Mouse (Mus musculus) spleen, adult 2 months (tissue): ENCODE results near the gene Plekho1. TPM values are rescaled to one million over a fixed set of nuclear protein-coding genes. Genes with fewer than 3 reads are reported as not detected.
A peak's percentile ranks its signal among the peaks of the same experiment; 100 is the strongest.
"Not testable (repeated sequence)": the region's sequence is repeated elsewhere in the genome, so short reads cannot be mapped to it uniquely, and the experiment has no call there.

Experiments
- DNase-seq, 2 experiments: peaks; one replicate each; pipeline versions ENCODE4 v3.0.0 to v3.0.0-alpha.2; 2012 to 2021; ENCODE audit warnings: low spot score in 2 of 2, low read depth in 1 of 2
- H3K27ac ChIP-seq: fragments of 200-500 bp; 2 replicates; pipeline ENCODE4 v1.5.1; 2012; ENCODE audit warnings: low read length, inconsistent platforms; ENCODE audit not compliant: insufficient read depth
- H3K27me3 ChIP-seq: fragments of 200-500 bp; 2 replicates; pipeline ENCODE4 v1.6.1; 2012; ENCODE audit warnings: mild to moderate bottlenecking, moderate library complexity, low read length, inconsistent platforms; ENCODE audit not compliant: control insufficient read depth, insufficient read depth
- H3K36me3 ChIP-seq: fragments of 200-500 bp; 2 replicates; pipeline ENCODE4 v1.6.1; 2012; ENCODE audit warnings: mild to moderate bottlenecking, low read length, inconsistent platforms; ENCODE audit not compliant: control insufficient read depth, insufficient read depth
- H3K4me1 ChIP-seq: fragments of 200-500 bp; 2 replicates; pipeline ENCODE4 v1.6.1; 2011; ENCODE audit warnings: inconsistent platforms; ENCODE audit not compliant: control insufficient read depth, insufficient read depth, insufficient read length
- H3K4me3 ChIP-seq: fragments of 200-500 bp; 2 replicates; pipeline ENCODE4 v1.5.1; 2011; ENCODE audit warnings: mild to moderate bottlenecking, inconsistent platforms; ENCODE audit not compliant: insufficient read depth, insufficient read length; ENCODE audit errors: extremely low read depth
- CTCF ChIP-seq: fragments of 200-500 bp; IDR thresholded peaks from 2 replicates; pipeline ENCODE4 v1.5.1; 2011; ENCODE audit warnings: mild to moderate bottlenecking, inconsistent platforms; ENCODE audit not compliant: insufficient read depth, insufficient read length, insufficient replicate concordance; ENCODE audit errors: extremely low read depth
- POLR2A ChIP-seq: fragments of 200-500 bp; IDR thresholded peaks from 2 replicates; pipeline ENCODE4 v1.6.1; 2011; ENCODE audit warnings: low read depth, low read length, inconsistent platforms
- WGBS: fragments of 180-500 bp; shearing (Covaris S2); methylation state at CpG from one replicate; pipeline ENCODE4 v1.1.7; 2018; 5-methylcytosine and 5-hydroxymethylcytosine counted together
- polyA plus RNA-seq: library from polyadenylated mRNA; depleted of rRNA; stranded (reverse); fragments of >200 nt; gene quantifications from 2 replicates; pipeline ENCODE4 v1.2.3, GENCODE M21; 2012

Plekho1 gene
- polyA plus RNA-seq, 1 experiment = 60.1 TPM

DNA sequence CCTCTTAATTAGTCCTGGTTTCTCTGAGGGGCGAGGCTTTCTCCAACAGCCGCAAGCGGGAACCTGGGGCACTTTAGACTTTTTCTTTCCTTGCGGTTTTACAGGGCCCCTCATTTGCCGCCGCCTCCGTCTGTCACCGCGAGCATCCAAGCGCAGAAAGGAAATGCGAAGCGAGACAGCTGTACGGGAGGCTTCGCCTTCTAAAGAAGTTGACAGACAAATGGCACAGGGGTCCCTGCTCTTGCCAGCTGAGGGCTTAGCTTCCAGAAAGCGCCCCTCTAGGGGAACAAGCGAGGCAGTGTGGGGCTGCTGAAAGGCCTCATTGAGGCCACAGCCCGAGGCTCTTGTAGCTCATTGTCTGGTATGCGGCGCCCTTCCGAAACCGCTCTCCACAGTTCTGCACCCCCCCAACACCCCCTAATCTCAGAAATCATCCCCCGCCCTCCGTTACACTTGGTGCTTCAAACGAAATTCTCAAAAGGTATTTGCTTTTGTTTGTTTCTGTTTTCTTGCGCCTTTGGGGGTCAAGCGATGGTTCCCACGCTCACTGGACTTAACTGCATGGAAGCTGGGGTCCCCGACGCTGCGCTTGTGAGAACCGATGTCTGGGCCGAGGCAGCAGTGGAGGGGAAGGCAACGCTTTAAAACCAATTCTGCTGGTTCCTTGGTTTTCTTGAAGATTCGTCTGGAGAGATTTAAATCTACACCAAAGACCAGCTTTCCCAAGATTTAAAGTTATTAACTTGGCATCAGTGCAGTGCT lies 22.7 kb downstream of the Plekho1 start:
- H3K36me3 ChIP-seq = no peaks in the 10 kb centered on the region
- TF ChIP-seq POLR2A = peak; percentile 58; the same call in 1 of the 2 replicates
- no peak for TF ChIP-seq CTCF
- peak; percentile 79 to 82 for DNase-seq
- H3K4me3 ChIP-seq = peak overlapping the region; percentile 58
- peaks cover 32% of the 10 kb centered on the region; the same call in 1 of the 2 replicates for H3K4me1 ChIP-seq
- peak overlapping the region; percentile 99 for H3K27ac ChIP-seq
- 15% methylated on average over 34 of the region's 34 CpGs for WGBS
- H3K27me3 ChIP-seq = no peaks in the 10 kb centered on the region

DNA sequence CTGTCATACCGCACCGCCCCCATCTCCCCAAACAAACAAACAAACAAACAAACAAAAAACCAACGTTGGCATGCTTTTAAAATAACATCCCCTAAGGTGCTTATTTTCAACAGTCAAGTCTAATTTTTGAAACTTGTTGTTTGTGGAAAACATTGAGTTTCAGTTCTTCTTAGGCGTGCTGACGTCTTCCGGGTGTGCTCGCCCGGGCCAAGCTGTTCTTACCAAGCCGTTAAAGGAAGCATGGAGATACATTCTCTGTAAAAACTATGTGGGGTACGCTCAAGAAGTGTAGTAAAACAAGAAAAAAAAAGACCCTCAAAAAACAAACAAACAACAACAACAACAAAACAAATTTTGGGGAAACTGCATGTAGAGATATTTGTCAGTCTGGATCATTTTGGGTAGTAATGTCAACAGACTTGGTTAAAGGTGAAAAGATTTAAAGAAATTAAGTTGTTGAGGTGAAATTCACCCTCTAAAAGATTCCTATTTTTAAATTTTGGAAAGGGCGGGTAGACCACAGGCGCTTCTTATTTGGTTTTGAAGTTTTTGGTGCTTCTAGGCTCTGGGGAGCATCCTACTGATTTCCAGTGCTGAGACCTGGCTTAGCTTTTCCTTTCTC lies 23.4 kb downstream of the Plekho1 start:
- Histone ChIP-seq H3K27ac (peak overlapping the region; percentile 99), H3K27me3 (no peaks in the 10 kb centered on the region), H3K4me1 (peaks cover 29% of the 10 kb centered on the region; the same call in 1 of the 2 replicates), H3K4me3 (peak overlapping the region; percentile 58; the same call in 1 of the 2 replicates), H3K36me3 (no peaks in the 10 kb centered on the region)
- TF ChIP-seq POLR2A = no peak; the same call in 1 of the 2 replicates
- no peak for TF ChIP-seq CTCF
- WGBS = 18% methylated on average over 12 of the region's 12 CpGs
- DNase-seq = peak in 1 of 2 experiments; percentile 85

DNA sequence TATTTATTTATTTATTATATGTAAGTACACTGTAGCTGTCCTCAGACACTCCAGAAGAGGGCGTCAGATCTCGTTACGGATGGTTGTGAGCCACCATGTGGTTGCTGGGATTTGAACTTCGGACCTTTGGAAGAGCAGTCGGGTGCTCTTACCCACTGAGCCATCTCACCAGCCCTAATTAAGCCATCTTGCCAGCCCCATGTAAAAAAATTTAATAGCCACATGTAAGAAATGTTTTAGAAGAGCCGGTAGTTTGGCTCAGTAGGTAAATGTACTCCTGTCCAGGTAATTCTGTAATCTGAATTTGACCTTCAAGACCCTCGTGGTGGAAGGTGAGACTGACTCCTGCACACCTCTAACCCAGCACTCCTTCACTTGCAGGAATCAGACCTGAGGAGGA lies 25.1 kb downstream of the Plekho1 start:
- not testable (repeated sequence) for H3K4me3 ChIP-seq, H3K27ac ChIP-seq, DNase-seq, H3K36me3 ChIP-seq, H3K27me3 ChIP-seq
- peaks cover 22% of the 10 kb centered on the region; the same call in 1 of the 2 replicates for H3K4me1 ChIP-seq
- 81% methylated on average over 7 of the region's 7 CpGs for WGBS

DNA sequence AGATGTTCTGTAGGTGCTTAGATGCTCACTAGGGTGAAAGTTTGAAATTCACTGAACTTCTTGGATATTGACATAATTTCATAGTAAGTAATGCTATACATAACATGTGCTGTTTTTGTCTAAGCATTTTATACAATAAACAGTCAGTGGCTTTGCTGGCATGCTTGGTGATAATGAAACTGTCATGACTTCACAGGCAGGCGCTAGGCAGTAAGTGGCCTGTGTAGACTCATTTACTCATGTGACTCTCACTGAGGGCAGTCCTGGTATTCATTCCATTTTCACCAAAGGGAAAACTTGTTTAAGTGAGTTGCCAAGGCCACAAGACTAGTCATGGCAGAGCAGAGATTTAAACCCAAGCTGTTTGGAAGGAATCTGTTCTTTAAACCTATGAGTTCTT lies 26.5 kb downstream of the Plekho1 start:
- peaks cover 18% of the 10 kb centered on the region; the same call in 1 of the 2 replicates for H3K4me1 ChIP-seq
- 81% methylated on average over 1 of the region's 1 CpGs for WGBS
- no peaks in the 10 kb centered on the region for H3K36me3 ChIP-seq
- H3K27me3 ChIP-seq = no peaks in the 10 kb centered on the region
- TF ChIP-seq POLR2A = no peak
- TF ChIP-seq CTCF = no peak
- no peak overlapping the region for H3K27ac ChIP-seq
- no peak for DNase-seq
- H3K4me3 ChIP-seq = no peak overlapping the region

DNA sequence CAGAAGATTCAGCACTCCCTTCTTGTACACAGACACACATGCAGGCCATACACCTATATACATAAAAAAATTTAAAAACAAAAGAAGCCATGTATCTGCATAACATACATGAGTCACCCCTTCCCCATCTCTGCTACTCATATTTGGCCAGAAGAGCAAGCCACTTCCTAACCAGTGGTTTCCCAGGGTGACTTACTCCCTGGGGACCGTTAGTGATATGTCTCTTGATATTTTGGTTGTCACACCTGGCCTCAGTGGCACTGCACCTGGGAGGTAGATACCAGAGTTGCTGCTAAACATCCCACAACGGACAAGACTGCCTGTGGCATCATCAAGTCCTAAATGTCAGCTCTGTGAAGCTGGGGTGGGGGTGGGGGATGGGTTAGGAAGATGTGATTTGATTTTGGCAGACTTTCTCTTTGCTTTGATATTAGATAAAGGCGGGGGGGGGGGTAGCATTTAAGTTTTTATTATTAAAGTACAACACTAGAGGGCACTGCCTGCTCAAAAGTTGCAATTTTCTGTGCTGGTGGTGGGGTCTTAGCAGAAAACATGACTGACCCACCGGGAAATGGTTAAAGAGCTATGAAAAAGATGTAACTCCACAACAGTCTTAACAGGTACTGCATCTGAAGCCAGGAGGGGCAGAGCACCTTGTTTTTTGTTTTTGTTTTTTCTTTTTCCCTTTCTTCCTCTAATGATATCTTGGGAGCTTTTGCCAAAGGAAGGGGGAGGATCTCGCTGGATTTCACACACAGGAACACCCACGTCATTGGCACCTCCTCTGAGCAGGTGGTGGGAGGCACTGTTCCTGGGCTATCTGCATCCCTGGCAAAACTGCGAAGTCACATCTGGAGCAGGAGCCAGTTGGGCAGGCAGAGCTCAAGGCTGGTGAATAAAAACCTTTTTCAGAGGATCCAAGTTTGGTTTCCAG lies 30.0 kb downstream of the Plekho1 start:
- peak; percentile 30; the same call in 1 of the 2 replicates for TF ChIP-seq CTCF
- no peak for TF ChIP-seq POLR2A
- H3K27me3 ChIP-seq = no peaks in the 10 kb centered on the region
- H3K36me3 ChIP-seq = no peaks in the 10 kb centered on the region
- no peak for DNase-seq
- H3K4me3 ChIP-seq = no peak overlapping the region
- 5% methylated on average over 7 of the region's 7 CpGs for WGBS
- H3K27ac ChIP-seq = no peak overlapping the region
- H3K4me1 ChIP-seq = no peaks in the 10 kb centered on the region; the same call in 1 of the 2 replicates

DNA sequence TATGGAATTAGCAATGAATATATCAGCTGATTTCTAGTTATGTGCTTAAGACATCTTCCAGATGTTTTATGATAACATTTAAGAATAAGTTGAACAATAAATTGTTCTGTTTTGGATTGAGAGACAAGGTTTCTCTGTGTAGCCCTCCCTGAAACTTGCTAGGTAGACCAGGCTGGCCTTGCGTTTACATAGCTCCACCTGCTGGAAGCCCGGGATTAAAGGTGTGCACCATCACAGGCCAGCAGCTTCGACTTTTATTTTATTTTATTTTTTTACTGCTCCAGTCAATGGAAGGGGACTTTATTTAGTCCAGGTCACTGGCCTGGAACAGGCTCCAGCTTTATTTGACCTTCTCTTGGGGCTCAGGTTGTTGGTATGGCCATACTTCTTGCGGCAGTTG lies 32.1 kb downstream of the Plekho1 start:
- H3K4me3 ChIP-seq = no peak overlapping the region
- 32% methylated on average over 4 of the region's 4 CpGs for WGBS
- H3K36me3 ChIP-seq = no peaks in the 10 kb centered on the region
- DNase-seq = peak in 1 of 2 experiments; percentile 53
- TF ChIP-seq CTCF (peak; percentile 48; the same call in 1 of the 2 replicates), POLR2A (no peak)
- H3K4me1 ChIP-seq = no peaks in the 10 kb centered on the region
- H3K27me3 ChIP-seq = no peaks in the 10 kb centered on the region
- H3K27ac ChIP-seq = no peak overlapping the region
